Mouse (Mus musculus) thymus, adult 18-20 months (tissue): ENCODE results near the gene Dnm3.
"Not testable (repeated sequence)": the region's sequence is repeated elsewhere in the genome, so short reads cannot be mapped to it uniquely, and the experiment has no call there.

Experiments
- DNase-seq, 2 experiments: peaks; one replicate each; pipeline ENCODE4 v3.0.0; 2022; ENCODE audit warnings: mixed read lengths in 2 of 2

The Dnm3 gene

GRCm38 (mm10) chr1:162425930-162426478, 51.8 kb downstream of the Dnm3 start:
- no peak for DNase-seq

- no peak for DNase-seq
Measured at GRCm38 (mm10) chr1:162422826-162423225, 55.0 kb downstream of the Dnm3 start.

GRCm38 (mm10) chr1:162413791-162414190, 64.0 kb downstream of the Dnm3 start:
- DNase-seq: no peak

GRCm38 (mm10) chr1:162412787-162413429, 64.9 kb downstream of the Dnm3 start:
- DNase-seq: no peak

GRCm38 (mm10) chr1:162410207-162410965, 67.4 kb downstream of the Dnm3 start:
- DNase-seq: no peak

- no peak for DNase-seq
Measured at GRCm38 (mm10) chr1:162394549-162394948, 83.3 kb downstream of the Dnm3 start.

- no peak for DNase-seq
Measured at GRCm38 (mm10) chr1:162388442-162389165, 89.2 kb downstream of the Dnm3 start.

- not testable (repeated sequence) for DNase-seq
Measured at GRCm38 (mm10) chr1:162373068-162373467, 104.8 kb downstream of the Dnm3 start.

GRCm38 (mm10) chr1:162369726-162370125, 108.1 kb downstream of the Dnm3 start:
- DNase-seq: no peak

GRCm38 (mm10) chr1:162361978-162362377, 115.9 kb downstream of the Dnm3 start:
- DNase-seq: no peak

GRCm38 (mm10) chr1:162359270-162359669, 118.6 kb downstream of the Dnm3 start:
- DNase-seq: no peak

GRCm38 (mm10) chr1:162358036-162358435, 119.8 kb downstream of the Dnm3 start:
- no peak for DNase-seq

- no peak for DNase-seq
Measured at GRCm38 (mm10) chr1:162356481-162356880, 121.4 kb downstream of the Dnm3 start.

- no peak for DNase-seq
Measured at GRCm38 (mm10) chr1:162354780-162355179, 123.1 kb downstream of the Dnm3 start.

- no peak for DNase-seq
Measured at GRCm38 (mm10) chr1:162353831-162354230, 124.0 kb downstream of the Dnm3 start.

- no peak for DNase-seq
Measured at GRCm38 (mm10) chr1:162349306-162349705, 128.5 kb downstream of the Dnm3 start.

GRCm38 (mm10) chr1:162346456-162347011, 131.3 kb downstream of the Dnm3 start:
- DNase-seq: no peak

GRCm38 (mm10) chr1:162337170-162337569, 140.7 kb downstream of the Dnm3 start:
- no peak for DNase-seq

GRCm38 (mm10) chr1:162336640-162337039, 141.2 kb downstream of the Dnm3 start:
- DNase-seq: no peak

- DNase-seq: no peak
Measured at GRCm38 (mm10) chr1:162336224-162336623, 141.6 kb downstream of the Dnm3 start.

- DNase-seq: no peak
Measured at GRCm38 (mm10) chr1:162328673-162329072, 149.2 kb downstream of the Dnm3 start.

GRCm38 (mm10) chr1:162327631-162328030, 150.2 kb downstream of the Dnm3 start:
- no peak for DNase-seq

- DNase-seq: no peak
Measured at GRCm38 (mm10) chr1:162324412-162324811, 153.4 kb downstream of the Dnm3 start.
